Mouse (Mus musculus) 3134 (cell line): ENCODE results near the gene Lrrc3b.

Experiments used
- DNase-seq: peaks from one replicate; pipeline ENCODE4 v3.0.0-alpha.2; 2011; ENCODE audit warnings: low spot score; ENCODE audit not compliant: insufficient read length; ENCODE audit errors: extremely low read depth

The Lrrc3b gene

GRCm38 (mm10) chr14:15438485-15439157 lies at the start of gene Lrrc3b:
Gene Lrrc3b (minus strand): TSS chr14:15438987.
- no peak for DNase-seq

DNA sequence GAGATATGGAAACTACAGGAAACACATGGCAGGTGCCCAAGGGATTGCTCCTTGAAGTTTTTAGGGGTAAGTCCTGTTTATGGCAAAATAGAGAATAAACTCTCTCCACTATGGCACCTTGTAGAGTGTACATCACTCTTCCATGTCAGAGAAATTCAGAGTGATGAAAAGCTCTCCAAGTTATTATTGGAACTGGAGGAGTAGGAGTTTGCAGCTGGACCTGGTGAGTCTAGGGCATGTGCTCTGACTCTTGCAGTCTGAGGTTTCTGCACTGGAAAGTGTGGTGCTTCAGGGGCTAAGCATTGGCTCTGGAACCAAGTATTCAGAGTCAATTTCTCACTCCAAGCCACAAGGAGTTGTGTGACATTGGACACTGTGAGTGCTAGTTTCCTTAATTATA lies 38.9 kb upstream of the Lrrc3b start:
- DNase-seq, result no peak

- no peak for DNase-seq
Observed at GRCm38 (mm10) chr14:15438096-15438484, 697 bp downstream of the Lrrc3b start.

- DNase-seq, result no peak
Observed at GRCm38 (mm10) chr14:15437501-15437941, 1.3 kb downstream of the Lrrc3b start.

DNA sequence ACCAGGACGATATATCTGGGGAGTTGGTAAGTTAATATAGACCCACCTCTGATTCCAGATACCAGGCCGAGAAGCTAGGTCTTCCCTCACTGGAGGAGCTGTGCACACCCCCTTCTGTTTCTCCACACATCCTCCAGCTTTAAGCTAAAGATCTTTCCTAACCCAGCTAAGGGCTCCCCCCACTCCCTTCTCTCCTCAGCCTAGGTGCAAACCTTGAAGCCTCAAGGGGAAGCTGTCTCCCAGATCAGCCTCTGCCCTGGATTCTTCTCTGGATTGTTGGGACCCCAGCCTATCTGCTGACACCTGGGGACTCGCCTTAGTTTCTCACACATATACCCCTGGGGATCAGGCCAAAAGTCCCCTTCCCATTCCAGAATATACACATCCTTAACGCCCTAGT lies 1.7 kb downstream of the Lrrc3b start:
- DNase-seq, result no peak

- no peak for DNase-seq
Observed at GRCm38 (mm10) chr14:15436586-15436985, 2.2 kb downstream of the Lrrc3b start.

GRCm38 (mm10) chr14:15432396-15432795 lies 6.4 kb downstream of the Lrrc3b start:
- no peak for DNase-seq

DNA sequence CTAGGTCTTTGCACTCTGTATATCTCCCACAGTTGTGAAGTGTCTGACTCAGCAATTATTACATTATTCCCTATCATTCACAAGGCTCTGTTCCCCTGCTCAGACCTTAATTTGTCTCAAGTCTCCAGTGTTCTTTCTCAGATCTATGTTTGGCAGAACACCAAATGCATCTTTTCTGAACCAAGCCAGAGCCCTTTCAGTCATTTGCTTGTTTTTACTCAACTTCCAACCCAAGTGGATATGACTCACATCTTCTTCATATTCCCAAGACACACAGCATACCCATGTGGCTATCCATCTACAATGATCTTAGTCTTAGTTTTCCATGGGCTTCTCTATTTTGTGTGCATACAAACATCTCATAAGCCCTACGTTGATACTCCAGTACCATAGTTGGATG lies 17.2 kb downstream of the Lrrc3b start:
- DNase-seq, result no peak

DNA sequence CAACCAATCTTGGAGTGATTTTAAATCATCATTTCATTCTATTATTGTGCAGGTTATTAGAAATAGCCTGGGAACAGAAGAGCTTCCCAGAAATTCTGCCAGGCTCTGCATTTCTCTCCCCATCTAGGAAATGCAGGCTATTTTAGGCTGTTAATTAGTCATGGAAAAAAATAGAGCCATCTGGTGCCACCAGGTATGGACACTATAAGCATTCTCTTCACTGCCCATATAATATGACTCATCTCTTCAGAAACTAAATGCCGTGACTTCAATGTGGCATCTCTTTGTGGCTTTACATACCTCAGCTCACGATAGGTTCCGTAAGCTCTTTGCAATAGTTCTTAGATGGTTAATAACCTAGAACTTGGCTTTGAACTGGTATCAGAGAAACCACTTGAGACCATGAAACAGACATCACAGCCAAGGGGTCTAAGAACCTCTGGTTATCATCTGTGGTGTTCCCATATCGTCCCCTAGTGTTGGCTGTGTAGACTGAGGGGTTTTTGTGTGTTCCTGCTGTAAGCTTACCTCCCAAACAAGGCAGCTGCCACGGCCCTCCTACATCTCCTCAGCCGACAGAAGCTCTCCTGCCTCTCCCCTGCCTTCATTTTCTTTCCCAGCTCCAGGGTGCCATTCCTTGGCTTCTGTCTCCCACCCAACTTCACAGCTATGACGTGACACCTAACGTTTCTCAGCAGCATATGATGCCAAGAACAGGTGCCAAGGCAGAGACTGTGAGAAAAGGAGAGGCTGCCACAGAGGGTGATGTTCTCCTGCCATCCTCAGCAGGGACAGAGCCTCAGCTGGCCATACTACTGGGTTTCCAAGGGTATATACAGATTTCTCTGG lies 27.9 kb downstream of the Lrrc3b start:
- DNase-seq, result no peak

- no peak for DNase-seq
Observed at GRCm38 (mm10) chr14:15385536-15385935, 53.3 kb downstream of the Lrrc3b start.

GRCm38 (mm10) chr14:15384972-15385371 lies 53.8 kb downstream of the Lrrc3b start:
- DNase-seq, result no peak

DNA sequence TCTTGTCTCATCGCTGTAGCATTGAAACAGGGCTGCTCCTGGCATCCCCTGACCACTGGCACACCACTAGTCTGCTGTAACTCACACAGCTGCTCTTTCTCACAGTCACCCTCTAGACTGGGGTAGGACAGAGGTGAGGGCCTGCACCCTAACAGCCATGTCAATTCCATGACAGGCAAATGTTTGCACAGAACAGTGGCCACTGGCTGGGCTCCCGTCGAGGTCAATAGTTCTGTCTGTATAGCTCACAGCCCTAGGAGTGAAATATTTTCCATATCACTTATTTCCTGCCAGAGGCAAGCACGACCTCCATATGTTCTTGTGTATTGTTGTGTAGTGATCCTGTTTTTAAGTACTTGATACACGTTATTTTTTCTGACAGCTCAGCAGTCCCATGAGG lies 54.3 kb downstream of the Lrrc3b start:
- DNase-seq, result no peak

GRCm38 (mm10) chr14:15383133-15383532 lies 55.7 kb downstream of the Lrrc3b start:
- DNase-seq, result no peak

DNA sequence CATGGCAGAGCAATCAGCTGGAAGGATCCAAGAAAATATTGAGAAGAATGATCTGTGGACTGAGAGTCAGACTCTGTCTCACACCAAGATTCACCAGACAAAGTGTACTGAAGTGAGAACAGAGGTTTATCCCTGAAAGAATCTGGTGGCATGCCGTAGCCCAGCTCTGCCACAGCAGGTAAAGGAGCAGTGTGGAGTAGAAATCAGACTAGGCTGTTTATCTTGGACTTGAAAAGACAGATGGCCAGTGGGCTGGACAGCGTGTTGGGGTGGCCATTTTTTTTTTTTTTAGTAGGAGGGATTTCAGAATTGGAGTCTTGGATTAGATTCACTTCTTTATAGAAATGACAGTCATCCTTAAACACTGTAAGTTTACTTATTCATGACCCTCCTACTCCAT lies 61.4 kb downstream of the Lrrc3b start:
- DNase-seq, result no peak

- DNase-seq, result no peak
Observed at GRCm38 (mm10) chr14:15376786-15377185, 62.0 kb downstream of the Lrrc3b start.

DNA sequence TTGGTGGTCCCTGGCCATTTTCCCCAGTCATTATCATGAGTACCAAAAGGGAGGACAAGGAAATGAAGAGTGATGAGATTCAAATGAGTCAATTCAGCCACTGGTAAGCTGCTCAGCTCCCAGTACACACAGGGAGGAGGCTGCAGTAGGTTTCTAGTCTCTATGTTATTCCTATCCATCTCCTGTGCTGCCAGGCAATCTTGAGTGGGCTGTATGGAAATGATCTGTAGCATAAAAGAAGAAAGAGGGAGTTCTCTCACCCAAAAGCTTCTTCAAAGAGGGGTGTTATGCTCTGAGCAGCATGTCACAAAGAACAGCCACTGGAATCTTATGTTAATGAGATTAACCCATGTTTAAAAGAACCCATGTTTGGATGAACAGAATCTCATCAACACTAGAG lies 64.5 kb downstream of the Lrrc3b start:
- no peak for DNase-seq

DNA sequence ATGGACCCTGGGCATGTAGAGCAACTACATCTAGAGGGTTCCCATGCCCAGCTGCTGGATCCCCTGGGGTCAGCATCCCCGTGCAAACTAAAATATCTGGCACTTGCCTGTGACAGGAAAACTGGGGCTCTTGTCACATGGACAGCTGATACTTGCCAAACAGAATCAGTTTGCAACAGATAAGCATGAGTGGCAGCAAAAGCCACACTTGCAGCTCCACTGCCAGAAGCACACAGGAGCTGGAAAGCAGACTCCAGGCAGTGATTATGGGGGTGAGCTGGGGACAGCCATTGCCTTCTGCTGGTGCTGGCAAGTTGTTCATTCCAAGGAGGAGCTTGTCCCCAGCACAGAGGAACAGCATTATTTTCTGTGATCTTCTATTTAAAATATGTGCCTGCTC lies 65.8 kb downstream of the Lrrc3b start:
- no peak for DNase-seq

GRCm38 (mm10) chr14:15365045-15365444 lies 73.7 kb downstream of the Lrrc3b start:
- DNase-seq, result no peak

GRCm38 (mm10) chr14:15359893-15360292 lies 78.9 kb downstream of the Lrrc3b start:
- DNase-seq, result no peak

DNA sequence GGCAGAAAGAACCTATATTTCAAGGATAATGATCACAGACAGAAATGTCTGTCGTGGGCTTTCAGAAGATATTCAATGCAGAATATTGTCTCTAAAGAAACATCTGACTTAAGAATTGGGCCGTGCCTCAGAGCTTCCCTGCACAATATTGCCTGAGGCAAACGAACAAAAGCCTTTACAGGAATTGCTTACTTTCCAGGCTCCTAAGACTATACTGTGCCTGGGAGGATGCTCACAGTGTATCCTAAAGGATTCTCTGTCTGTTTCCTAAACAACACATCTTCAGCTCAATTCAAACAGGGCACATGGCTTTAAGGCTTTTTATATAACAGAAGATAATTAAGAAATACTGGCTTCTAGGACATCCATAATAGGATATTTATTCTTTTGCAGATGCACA lies 79.7 kb downstream of the Lrrc3b start:
- DNase-seq, result no peak

DNA sequence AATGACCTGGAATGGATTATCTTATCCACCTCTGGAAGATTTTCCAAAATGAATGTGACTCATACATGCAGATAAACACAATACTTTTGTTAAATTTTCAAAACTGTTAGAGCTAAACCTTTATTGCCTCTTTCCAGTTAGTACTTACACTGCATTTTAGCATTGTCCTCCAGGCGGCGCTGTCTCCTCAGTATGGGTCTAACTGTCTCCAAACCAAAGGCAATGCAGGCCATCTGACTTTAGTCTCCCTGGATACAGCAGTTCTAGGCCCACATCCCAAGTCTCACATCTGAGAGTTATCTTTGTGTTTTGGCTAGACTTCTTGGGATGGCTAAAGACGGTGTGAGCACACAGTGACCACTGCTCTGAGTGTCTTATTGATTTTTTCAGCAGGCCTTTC lies 83.3 kb downstream of the Lrrc3b start:
- no peak for DNase-seq

- DNase-seq, result no peak
Observed at GRCm38 (mm10) chr14:15354299-15354698, 84.5 kb downstream of the Lrrc3b start.
